16 mouse cellular contexts compared by ENCODE assay signal in the genomic region with DNA sequence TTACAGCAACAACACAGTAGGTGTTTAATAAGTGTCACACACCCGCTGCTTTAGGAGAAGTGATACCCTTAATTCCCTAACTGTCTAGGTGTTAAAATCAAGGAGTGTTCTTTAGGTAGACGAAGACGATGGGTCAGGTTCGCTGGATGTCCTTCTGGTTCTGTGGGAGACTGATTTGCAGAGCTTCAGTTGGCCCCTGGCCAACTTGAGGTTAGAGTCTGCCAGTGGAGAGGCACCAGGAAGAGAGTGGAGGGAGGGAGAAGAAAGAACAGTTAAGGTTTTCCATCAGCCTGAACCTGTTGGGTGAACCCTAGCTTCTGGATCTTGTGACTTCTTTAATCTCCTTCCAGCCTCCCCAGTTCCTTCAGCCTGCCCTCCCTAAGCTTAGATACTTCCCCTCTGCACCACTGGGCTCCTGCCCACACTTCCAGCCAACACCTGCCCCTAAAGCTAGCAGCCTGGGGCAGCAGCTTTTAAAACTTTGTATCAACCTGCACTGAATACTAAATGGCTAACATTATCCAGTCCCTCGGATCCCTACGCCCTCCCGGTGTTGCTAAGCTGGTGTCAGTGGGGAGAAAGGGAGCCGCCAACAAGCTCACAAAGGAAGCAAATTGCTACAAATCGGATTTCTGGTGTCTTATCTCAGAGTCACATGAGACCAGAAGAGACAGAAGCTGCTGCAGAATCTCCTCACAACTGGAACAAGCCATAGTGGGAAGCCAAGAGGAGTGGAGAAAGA.
DNase-seq lines count a peak whose midpoint lies in the region; ATAC-seq and TF ChIP-seq lines count a peak whose summit lies in the region.
"Had no signal": no experiment of that assay in that cellular context is flagged by ENCODE, and none has a peak within 500 bp of the region (broad histone marks: within the 10 kb centered on the region; RNA-seq: fewer than 3 reads in every experiment).

No protein-coding gene starts in this region.

- H3K27me3 ChIP-seq in hindbrain, postnatal 0 days (ENCODE audit: insufficient read depth, low read length): 0 out of 2 replicates have a peak, but pooled peaks cover 3% of the 10 kb centered on the region
- no peaks in the 10 kb centered on the region for H3K27me3 ChIP-seq in hindbrain, embryonic 16.5 days (replicated peaks; ENCODE audit: control insufficient read depth, insufficient read depth, low read length)
- H3K27me3 ChIP-seq in lung, postnatal 0 days (replicated peaks; ENCODE audit: insufficient read depth, low read length): no peaks in the 10 kb centered on the region
- H3K27me3 ChIP-seq: embryonic facial prominence, embryonic 12.5 days; hindbrain, embryonic 12.5 days had no signal

- H3K4me2 ChIP-seq in hindbrain, postnatal 0 days (ENCODE audit: low read depth, low read length): no peak overlapping the region
- H3K4me2 ChIP-seq in hindbrain, embryonic 16.5 days (ENCODE audit: low read length): no peak overlapping the region
- H3K4me2 ChIP-seq in lung, postnatal 0 days (replicated peaks; ENCODE audit: low read depth, low read length): no peak overlapping the region
- H3K4me2 ChIP-seq: embryonic facial prominence, embryonic 12.5 days; hindbrain, embryonic 12.5 days had no signal

- DNase-seq in cerebellum, postnatal 14 days: peak; percentile 31 to 41
- no peak for DNase-seq in cerebellum, adult 9-11 months
- peak; percentile 23 for DNase-seq in hindbrain, postnatal 0 days (ENCODE audit: low spot score)
- peak; percentile 10 for DNase-seq in lung, postnatal 0 days (ENCODE audit: low spot score)
- DNase-seq in lung, postnatal 14 days: no peak
- no peak for DNase-seq in urinary bladder, postnatal 36 days (ENCODE audit: low spot score in 2 of 2)
- DNase-seq: cerebellum, adult 9-10 months; layer of hippocampus, postnatal 36 days; right cerebral cortex, postnatal 14 days; thymus, adult 18-20 months had no signal

- peak overlapping the region; percentile 20; the same call in 1 of the 2 replicates for H3K27ac ChIP-seq in hindbrain, postnatal 0 days
- H3K27ac ChIP-seq in hindbrain, embryonic 16.5 days (ENCODE audit: low read depth, low read length): no peak overlapping the region
- no peak overlapping the region for H3K27ac ChIP-seq in lung, postnatal 0 days (ENCODE audit: low read length)
- H3K27ac ChIP-seq: embryonic facial prominence, embryonic 12.5 days; hindbrain, embryonic 12.5 days; liver, embryonic 14.5 days had no signal

- no peak for TF ChIP-seq CTCF in hindbrain, postnatal 0 days (IDR thresholded peaks at IDR 0.05; ENCODE audit: low read depth)
- no peak for TF ChIP-seq CTCF in lung, postnatal 0 days (IDR thresholded peaks at IDR 0.05)

- H3K4me3 ChIP-seq in hindbrain, postnatal 0 days (ENCODE audit: low read length): no peak overlapping the region
- H3K4me3 ChIP-seq in hindbrain, embryonic 16.5 days (ENCODE audit: low read length): no peak overlapping the region
- no peak overlapping the region for H3K4me3 ChIP-seq in lung, postnatal 0 days (ENCODE audit: low read depth, low read length)
- H3K4me3 ChIP-seq: embryonic facial prominence, embryonic 12.5 days; hindbrain, embryonic 12.5 days; megakaryocyte, embryonic 14.5 days had no signal

- whole genome bisulfite sequencing in hindbrain, postnatal 0 days: 47% methylated on average over 9 of the region's 9 CpGs
- WGBS in hindbrain, embryonic 16.5 days: 51% methylated on average over 9 of the region's 9 CpGs
- WGBS in lung, postnatal 0 days: 37% methylated on average over 9 of the region's 9 CpGs

- no peak overlapping the region for H3K9ac ChIP-seq in hindbrain, postnatal 0 days (replicated peaks; ENCODE audit: low read length)
- H3K9ac ChIP-seq in hindbrain, embryonic 16.5 days (ENCODE audit: low read depth, low read length): no peak overlapping the region
- no peak overlapping the region for H3K9ac ChIP-seq in lung, postnatal 0 days (replicated peaks; ENCODE audit: low read depth)
- H3K9ac ChIP-seq: embryonic facial prominence, embryonic 12.5 days; hindbrain, embryonic 12.5 days; liver, embryonic 14.5 days had no signal

- TF ChIP-seq EP300 in lung, postnatal 0 days (IDR thresholded peaks at IDR 0.05): no peak

- ATAC-seq in hindbrain, postnatal 0 days: peak; percentile 64; the same call in 1 of the 2 replicates
- no peak for ATAC-seq in hindbrain, embryonic 16.5 days
- ATAC-seq in lung, postnatal 0 days: no peak
- peak; percentile 29; the same call in 1 of the 2 replicates for ATAC-seq in common myeloid progenitor, adult 5-6 weeks (replicated peaks; ENCODE audit: low read depth, poor library complexity, severe bottlenecking)

- no peaks in the 10 kb centered on the region; the same call in 1 of the 2 replicates for H3K9me3 ChIP-seq in hindbrain, postnatal 0 days (ENCODE audit: low read length)
- H3K9me3 ChIP-seq in hindbrain, embryonic 16.5 days (ENCODE audit: control insufficient read depth, low read length): peaks cover 2% of the 10 kb centered on the region
- no peaks in the 10 kb centered on the region for H3K9me3 ChIP-seq in lung, postnatal 0 days (ENCODE audit: low read length)
- H3K9me3 ChIP-seq: embryonic facial prominence, embryonic 12.5 days; hindbrain, embryonic 12.5 days; megakaryocyte, embryonic 14.5 days had no signal

- H3K36me3 ChIP-seq in hindbrain, postnatal 0 days (ENCODE audit: insufficient read depth, low read length): no peaks in the 10 kb centered on the region
- no peaks in the 10 kb centered on the region for H3K36me3 ChIP-seq in hindbrain, embryonic 16.5 days (ENCODE audit: control insufficient read depth, insufficient read depth, low read length)
- no peaks in the 10 kb centered on the region for H3K36me3 ChIP-seq in lung, postnatal 0 days (ENCODE audit: insufficient read depth, low read length)
- H3K36me3 ChIP-seq: embryonic facial prominence, embryonic 12.5 days; hindbrain, embryonic 12.5 days had no signal

- 0 out of 2 replicates have a peak, but pooled peaks cover 3% of the 10 kb centered on the region for H3K4me1 ChIP-seq in hindbrain, postnatal 0 days (ENCODE audit: insufficient read depth, low read length)
- no peaks in the 10 kb centered on the region for H3K4me1 ChIP-seq in hindbrain, embryonic 16.5 days (ENCODE audit: control insufficient read depth, insufficient read depth, low read depth, low read length)
- no peaks in the 10 kb centered on the region for H3K4me1 ChIP-seq in lung, postnatal 0 days (ENCODE audit: insufficient read depth, low read depth, low read length)
- H3K4me1 ChIP-seq: embryonic facial prominence, embryonic 12.5 days; hindbrain, embryonic 12.5 days had no signal

Comparison
In these comparisons a context has a peak if more than half of its experiments do, and no peak if none do; other contexts are left out.
1. DNase-seq: peak in cerebellum, postnatal 14 days (2 of 2), hindbrain, postnatal 0 days (single experiment) and lung, postnatal 0 days (single experiment); none in cerebellum, adult 9-11 months (single experiment), lung, postnatal 14 days (single experiment) and urinary bladder, postnatal 36 days (0 of 2).
2. ATAC-seq: peak in hindbrain, postnatal 0 days (single experiment) and common myeloid progenitor, adult 5-6 weeks (single experiment); none in hindbrain, embryonic 16.5 days (single experiment) and lung, postnatal 0 days (single experiment).